Mouse (Mus musculus) olfactory bulb, adult 2 months (tissue): ENCODE measurements around the gene 1810046K07Rik.

Experiments used
- CTCF ChIP-seq: fragments of 200-500 bp; IDR thresholded peaks from 2 replicates; pipeline ENCODE4 v1.5.1; 2012; ENCODE audit warnings: low read depth, mild to moderate bottlenecking, low read length, moderate library complexity; ENCODE audit not compliant: insufficient read depth
- POLR2A ChIP-seq: fragments of 200-500 bp; IDR thresholded peaks from 2 replicates; pipeline ENCODE4 v1.6.1; 2012; ENCODE audit warnings: mild to moderate bottlenecking, low read depth, low read length, moderate library complexity; ENCODE audit not compliant: insufficient read depth

- no peak for TF ChIP-seq POLR2A
- no peak for TF ChIP-seq CTCF
Measured at GRCm38 (mm10) chr9:51369560-51369959, 40.8 kb upstream of the 1810046K07Rik start.
